Mouse (Mus musculus) myocyte (in vitro differentiated cells): ENCODE measurements around the gene Mapk13. TPM values are rescaled to one million over a fixed set of nuclear protein-coding genes. Genes with fewer than 3 reads are reported as not detected.

Experiments used
- H3K27me3 ChIP-seq: one replicate; pipeline ENCODE4 v1.6.1; 2011; ENCODE audit not compliant: control insufficient read depth, insufficient read depth, insufficient read length
- H3K36me3 ChIP-seq: one replicate; pipeline ENCODE4 v1.6.1; 2011; ENCODE audit not compliant: control insufficient read depth, insufficient read depth
- H3K4me2 ChIP-seq: one replicate; pipeline ENCODE4 v1.6.1; 2011; ENCODE audit warnings: low read depth, control low read depth
- H3K4me3 ChIP-seq: one replicate; pipeline ENCODE4 v1.5.1; 2011; ENCODE audit warnings: mild to moderate bottlenecking, control low read depth, moderate library complexity
- H3K79me2 ChIP-seq: one replicate; pipeline ENCODE4 v1.6.1; 2011; ENCODE audit not compliant: control insufficient read depth, insufficient read depth
- H3ac ChIP-seq: one replicate; pipeline ENCODE4 v1.6.1; 2011; ENCODE audit not compliant: control insufficient read depth, insufficient read length
- CEBPB ChIP-seq: IDR thresholded peaks from 2 replicates; pipeline ENCODE4 v1.6.1; 2011; ENCODE audit warnings: mild to moderate bottlenecking, moderate library complexity; ENCODE audit not compliant: poor library complexity, insufficient read depth, severe bottlenecking
- E2F4 ChIP-seq: IDR thresholded peaks from one replicate; pipeline ENCODE4 v1.6.1; 2011; ENCODE audit warnings: mild to moderate bottlenecking, control low read depth, moderate library complexity; ENCODE audit not compliant: insufficient read depth
- MAX ChIP-seq: IDR thresholded peaks from one replicate; pipeline ENCODE4 v1.6.1; 2011; ENCODE audit warnings: low read depth, mild to moderate bottlenecking, control low read depth
- MYOD1 ChIP-seq, 3 experiments: IDR thresholded peaks; one replicate each; pipeline ENCODE4 v1.6.1; 2011; ENCODE audit warnings: control low read depth in 2 of 3, low read depth in 2 of 3, mild to moderate bottlenecking in 2 of 3, moderate library complexity in 1 of 3; ENCODE audit not compliant: insufficient read length in 2 of 3, control insufficient read depth in 1 of 3
- MYOG ChIP-seq, 3 experiments: IDR thresholded peaks; one replicate each; pipeline ENCODE4 v1.6.1; 2011; ENCODE audit warnings: control low read depth in 2 of 3, low read depth in 2 of 3, mild to moderate bottlenecking in 2 of 3; ENCODE audit not compliant: insufficient read length in 2 of 3, control insufficient read depth in 1 of 3, insufficient read depth in 1 of 3
- POLR2A ChIP-seq: IDR thresholded peaks from one replicate; pipeline ENCODE4 v1.6.1; 2011; ENCODE audit warnings: low read depth, mild to moderate bottlenecking, control low read depth, moderate library complexity; ENCODE audit not compliant: insufficient read length
- POLR2AphosphoS2 ChIP-seq: IDR thresholded peaks from one replicate; pipeline ENCODE4 v1.6.1; 2011; ENCODE audit warnings: low read depth, control low read depth; ENCODE audit not compliant: insufficient read length
- REST ChIP-seq: IDR thresholded peaks from one replicate; pipeline ENCODE4 v1.6.1; 2011; ENCODE audit warnings: mild to moderate bottlenecking, control low read depth, moderate library complexity; ENCODE audit not compliant: insufficient read depth, insufficient read length
- SRF ChIP-seq: IDR thresholded peaks from one replicate; pipeline ENCODE4 v1.6.1; 2011; ENCODE audit warnings: low read depth; ENCODE audit not compliant: control insufficient read depth, insufficient read length
- TCF12 ChIP-seq: IDR thresholded peaks from one replicate; pipeline ENCODE4 v1.6.1; 2011; ENCODE audit warnings: mild to moderate bottlenecking, control low read depth; ENCODE audit not compliant: poor library complexity, insufficient read depth, severe bottlenecking
- TCF3 ChIP-seq: IDR thresholded peaks from one replicate; pipeline ENCODE4 v1.6.1; 2011; ENCODE audit warnings: low read depth, control low read depth; ENCODE audit not compliant: insufficient read length
- USF1 ChIP-seq: IDR thresholded peaks from one replicate; pipeline ENCODE4 v1.6.1; 2011; ENCODE audit warnings: low read depth, mild to moderate bottlenecking, control low read depth, moderate library complexity
- polyA plus RNA-seq: library from polyadenylated mRNA; unstranded; fragments of >200 nt; fragmentation: generic; extraction: Trizol; gene quantifications from one replicate; pipeline ENCODE4 v1.2.1, GENCODE M21; 2012; ENCODE audit warnings: missing spikeins

Gene Mapk13
- polyA plus RNA-seq, 1 experiment = 0.08 TPM

DNA sequence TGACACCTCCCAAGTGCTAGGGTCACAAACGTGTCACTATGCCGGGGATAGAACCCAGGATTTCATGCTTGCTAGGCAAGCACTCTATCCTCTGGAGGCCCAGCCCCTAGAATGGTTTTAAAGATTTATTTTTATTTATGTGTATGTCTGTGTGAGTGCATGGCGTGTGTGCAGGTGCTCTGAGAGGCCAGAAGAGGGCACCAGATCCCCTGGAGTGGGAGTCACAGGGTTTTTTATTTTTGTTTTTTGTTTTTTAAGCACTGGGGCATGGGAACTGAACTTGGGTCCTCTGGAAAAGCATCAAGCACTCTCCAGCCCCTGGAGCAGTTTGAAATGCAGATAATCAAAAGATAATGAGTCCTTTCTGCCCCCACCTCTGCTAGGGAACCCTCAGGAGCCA is 7.7 kb downstream of the Mapk13 start:
- H3K4me3 ChIP-seq = no peak overlapping the region
- TF ChIP-seq POLR2AphosphoS2 (no peak), TCF12 (no peak), REST (no peak), E2F4 (no peak), SRF (no peak), CEBPB (no peak), MYOD1 (IDR thresholded peaks at IDR 0.05; ENCODE audit: control insufficient read depth in 1 of 3, insufficient read length in 2 of 3, low read depth in 2 of 3) (no peak), TCF3 (no peak), MAX (no peak), POLR2A (no peak), MYOG (IDR thresholded peaks at IDR 0.05; ENCODE audit: control insufficient read depth in 1 of 3, insufficient read depth in 1 of 3, insufficient read length in 2 of 3, low read depth in 2 of 3) (no peak)
- no peak overlapping the region for H3K4me2 ChIP-seq
- H3ac ChIP-seq = no peak overlapping the region
- H3K79me2 ChIP-seq = no peaks in the 10 kb centered on the region
- H3K27me3 ChIP-seq = no peaks in the 10 kb centered on the region
- no peaks in the 10 kb centered on the region for H3K36me3 ChIP-seq

DNA sequence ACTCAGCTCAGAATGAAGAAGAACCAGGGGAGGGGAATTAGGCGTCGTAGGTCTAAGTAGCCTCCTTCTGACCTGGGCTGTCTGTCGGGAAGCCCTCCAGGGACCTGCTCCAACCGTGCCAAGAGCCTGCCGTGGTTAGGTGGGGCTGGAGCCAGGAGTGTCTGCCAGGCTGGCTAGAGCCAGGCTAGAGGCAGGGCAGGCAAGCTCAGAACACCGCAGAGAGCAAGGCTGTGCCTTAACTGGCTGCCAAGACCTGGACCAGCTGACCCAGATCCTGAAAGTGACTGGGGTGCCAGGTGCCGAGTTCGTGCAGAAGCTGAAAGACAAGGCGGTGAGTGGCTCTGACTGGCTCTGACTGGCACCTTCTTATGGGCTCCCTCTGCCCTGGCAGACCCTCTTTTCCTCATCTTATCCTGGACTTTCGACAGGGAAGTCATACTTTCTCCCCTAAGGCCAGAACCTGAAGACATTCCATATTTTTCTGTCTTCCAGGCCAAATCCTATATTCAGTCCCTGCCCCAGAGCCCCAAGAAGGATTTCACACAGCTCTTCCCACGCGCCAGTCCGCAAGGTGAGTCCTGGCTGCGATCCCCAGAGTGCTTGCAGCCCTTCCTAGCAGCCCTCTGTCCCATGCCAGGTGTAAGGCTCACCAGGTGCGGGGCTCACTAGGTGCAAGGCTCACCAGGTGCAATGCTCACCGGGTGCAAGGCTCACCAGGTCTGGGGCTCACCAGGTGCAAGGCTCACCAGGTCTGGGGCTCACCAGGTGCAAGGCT is 8.3 kb downstream of the Mapk13 start:
- Histone ChIP-seq H3K79me2 (no peaks in the 10 kb centered on the region), H3ac (no peak overlapping the region), H3K27me3 (no peaks in the 10 kb centered on the region), H3K4me2 (no peak overlapping the region), H3K36me3 (no peaks in the 10 kb centered on the region), H3K4me3 (no peak overlapping the region)
- no peak for TF ChIP-seq MAX
- no peak for TF ChIP-seq E2F4
- TF ChIP-seq SRF = no peak
- TF ChIP-seq POLR2AphosphoS2 = no peak
- no peak for TF ChIP-seq MYOG (IDR thresholded peaks at IDR 0.05; ENCODE audit: control insufficient read depth in 1 of 3, insufficient read depth in 1 of 3, insufficient read length in 2 of 3, low read depth in 2 of 3)
- TF ChIP-seq REST = no peak

DNA sequence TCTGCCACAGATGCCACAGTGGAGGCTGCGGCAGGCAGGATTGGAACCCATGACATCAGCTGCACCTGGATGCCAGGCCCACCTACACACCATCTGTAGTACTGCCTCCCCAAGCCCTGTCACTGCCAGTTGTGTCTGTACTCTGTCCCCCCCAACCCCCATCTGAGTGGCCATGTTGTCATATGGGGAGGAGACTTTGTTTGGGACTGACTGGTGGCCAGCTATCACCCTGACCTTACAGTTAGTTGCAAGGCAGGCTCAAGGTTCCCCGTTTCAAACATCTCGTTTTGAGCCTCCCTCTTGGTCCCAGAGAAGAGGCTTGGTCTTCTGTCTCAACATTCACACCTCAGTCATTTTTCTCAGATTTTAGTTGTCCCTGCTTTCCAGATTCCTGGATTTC is 10.6 kb downstream of the Mapk13 start:
- no peak overlapping the region for H3K4me3 ChIP-seq
- TF ChIP-seq MYOG (IDR thresholded peaks at IDR 0.05; ENCODE audit: control insufficient read depth in 1 of 3, insufficient read depth in 1 of 3, insufficient read length in 2 of 3, low read depth in 2 of 3) = no peak
- TF ChIP-seq MAX = no peak
- no peak for TF ChIP-seq POLR2AphosphoS2
- no peak for TF ChIP-seq CEBPB
- TF ChIP-seq USF1 = no peak
- no peak for TF ChIP-seq POLR2A
- TF ChIP-seq E2F4 = no peak
- no peak for TF ChIP-seq TCF12
- TF ChIP-seq SRF = no peak
- TF ChIP-seq REST = no peak
- no peak for TF ChIP-seq TCF3
- TF ChIP-seq MYOD1 (IDR thresholded peaks at IDR 0.05; ENCODE audit: control insufficient read depth in 1 of 3, insufficient read length in 2 of 3, low read depth in 2 of 3) = no peak
- no peak overlapping the region for H3ac ChIP-seq
- no peaks in the 10 kb centered on the region for H3K79me2 ChIP-seq
- H3K36me3 ChIP-seq = no peaks in the 10 kb centered on the region
- no peaks in the 10 kb centered on the region for H3K27me3 ChIP-seq
- H3K4me2 ChIP-seq = no peak overlapping the region

DNA sequence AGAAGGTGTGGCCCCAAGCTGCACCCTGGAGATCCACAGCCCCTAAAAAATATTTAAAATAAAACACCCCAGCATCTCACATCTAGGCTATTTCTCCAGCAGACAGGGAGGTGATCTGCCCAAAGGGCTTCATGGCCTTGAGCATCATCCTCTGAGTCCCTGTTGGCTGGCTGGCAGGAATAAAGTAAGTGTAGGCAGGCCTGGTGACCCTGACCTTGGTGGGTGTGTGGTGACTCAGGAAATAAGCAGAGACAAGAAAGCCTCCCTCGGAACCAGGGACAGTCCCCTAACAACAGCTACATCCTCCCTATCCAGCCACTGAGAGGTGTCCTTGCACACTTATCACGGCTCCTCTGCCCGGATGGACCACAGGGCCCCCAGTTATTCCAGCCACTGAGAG is 11.7 kb downstream of the Mapk13 start:
- no peak overlapping the region for H3K4me3 ChIP-seq
- no peak for TF ChIP-seq TCF3
- no peak for TF ChIP-seq SRF
- no peak for TF ChIP-seq TCF12
- H3ac ChIP-seq = no peak overlapping the region
- H3K36me3 ChIP-seq = no peaks in the 10 kb centered on the region
- no peak overlapping the region for H3K4me2 ChIP-seq
- H3K27me3 ChIP-seq = no peaks in the 10 kb centered on the region
- no peaks in the 10 kb centered on the region for H3K79me2 ChIP-seq

DNA sequence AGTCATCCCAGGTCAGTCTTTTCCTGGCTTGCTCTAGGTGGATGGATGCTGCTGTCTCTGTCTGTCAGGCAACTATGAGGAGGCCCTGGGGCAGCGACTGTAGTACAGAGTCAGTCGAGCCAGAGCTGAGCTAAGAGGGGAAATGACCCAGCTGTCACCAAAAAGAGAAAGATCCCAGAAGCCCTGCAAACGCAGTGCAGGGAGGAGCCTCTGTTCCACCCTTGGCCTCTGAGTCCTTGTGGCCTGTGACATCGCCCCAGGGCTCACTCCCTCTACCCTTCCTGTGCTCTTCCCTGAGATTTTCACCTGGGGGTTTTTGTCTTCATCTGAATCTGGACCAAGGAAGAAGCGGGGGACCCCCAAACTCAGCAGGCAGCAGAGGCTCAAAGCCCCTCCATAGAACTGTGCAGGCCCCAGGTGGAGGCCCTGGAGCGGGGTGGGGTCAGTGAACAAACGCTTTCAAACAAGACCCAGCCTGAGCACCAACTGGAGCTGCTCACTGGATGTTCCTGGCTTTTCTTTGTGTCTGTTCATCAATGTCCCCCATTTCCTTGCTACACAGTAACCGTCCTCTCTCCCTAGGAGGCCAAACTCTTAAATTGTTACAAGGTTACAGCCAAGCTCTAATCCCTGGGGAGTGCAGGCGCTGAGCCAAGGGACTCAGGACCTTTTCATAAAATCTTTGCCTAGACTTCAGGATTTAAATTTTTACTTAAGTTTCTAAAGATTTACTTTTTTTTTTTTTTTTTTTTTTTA is 12.4 kb downstream of the Mapk13 start:
- Histone ChIP-seq H3K27me3 (no peaks in the 10 kb centered on the region), H3K79me2 (no peaks in the 10 kb centered on the region), H3K36me3 (no peaks in the 10 kb centered on the region), H3ac (no peak overlapping the region), H3K4me2 (no peak overlapping the region), H3K4me3 (no peak overlapping the region)
- TF ChIP-seq E2F4 (no peak), MAX (no peak), MYOG (IDR thresholded peaks at IDR 0.05; ENCODE audit: control insufficient read depth in 1 of 3, insufficient read depth in 1 of 3, insufficient read length in 2 of 3, low read depth in 2 of 3) (no peak), POLR2AphosphoS2 (no peak), TCF12 (no peak), REST (no peak), TCF3 (no peak), USF1 (no peak), SRF (no peak), POLR2A (no peak), CEBPB (no peak), MYOD1 (IDR thresholded peaks at IDR 0.05; ENCODE audit: control insufficient read depth in 1 of 3, insufficient read length in 2 of 3, low read depth in 2 of 3) (no peak)
